Mouse (Mus musculus): Measurements from ENCODE around the gene E430018J23Rik. TPM values are rescaled to one million over a fixed set of nuclear protein-coding genes. Genes with fewer than 3 reads are reported as not detected.
"Not testable (repeated sequence)": the region's sequence is repeated elsewhere in the genome, so short reads cannot be mapped to it uniquely, and the experiment has no call there.

E430018J23Rik gene
- polyA plus RNA-seq, 1 experiment from 2014 or later: 6.3 TPM

DNA sequence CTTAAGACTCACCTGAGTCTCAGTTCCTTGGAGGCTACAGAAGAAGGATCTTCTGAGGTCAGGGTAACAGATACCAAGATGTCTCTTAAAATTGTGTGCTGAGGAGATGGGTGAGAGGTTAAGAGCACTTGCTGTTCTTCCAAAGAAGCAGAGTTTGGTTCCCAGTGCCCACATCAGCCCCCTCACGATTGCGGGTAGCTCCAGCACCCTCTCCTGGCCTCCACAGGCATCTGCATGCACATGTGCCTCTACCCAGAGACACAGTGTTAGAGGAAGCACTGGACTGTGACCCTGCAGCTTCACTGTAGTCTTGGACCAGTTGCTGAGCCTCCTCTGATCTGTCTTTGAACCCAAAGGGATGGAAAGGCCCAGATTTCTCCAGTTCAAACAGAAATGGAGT, 9.6 kb upstream of the E430018J23Rik start:
- 51% methylated on average over 2 of the region's 2 CpGs for WGBS
- Histone ChIP-seq H3K4me2 (no peak overlapping the region), H3K27me3 (replicated peaks) (no peaks in the 10 kb centered on the region), H3K4me1 (0 out of 2 replicates have a peak, but pooled peaks cover 4% of the 10 kb centered on the region), H3K4me3 (no peak overlapping the region), H3K9ac (no peak overlapping the region), H3K9me3 (no peaks in the 10 kb centered on the region), H3K27ac (no peak overlapping the region), H3K36me3 (replicated peaks) (no peaks in the 10 kb centered on the region)
- no peak for ATAC-seq (replicated peaks)

DNA sequence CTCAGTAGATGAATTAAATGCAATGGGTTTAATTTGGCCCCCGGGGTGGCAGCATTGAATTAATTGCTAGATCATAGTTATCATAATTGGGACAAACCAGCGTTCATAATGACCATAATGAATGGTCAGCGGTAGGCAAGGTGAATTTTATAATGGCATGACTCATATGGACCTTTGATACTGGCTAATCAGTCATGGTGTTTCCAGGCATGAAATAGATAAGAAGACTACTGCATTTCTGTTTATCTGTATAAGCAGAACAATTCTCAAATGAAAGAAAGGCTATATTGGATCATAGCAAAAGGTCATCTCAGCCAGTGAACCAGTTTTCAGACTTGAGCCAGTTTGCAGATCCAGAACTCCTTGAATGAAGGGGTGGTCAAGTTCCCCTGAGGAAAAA, 6.9 kb upstream of the E430018J23Rik start:
- no peak for ATAC-seq (replicated peaks)
- H3K4me3 ChIP-seq: no peak overlapping the region
- WGBS: 70% methylated on average over 3 of the region's 3 CpGs
- H3K4me2 ChIP-seq: no peak overlapping the region
- no peak overlapping the region for H3K9ac ChIP-seq
- H3K36me3 ChIP-seq (replicated peaks): no peaks in the 10 kb centered on the region
- H3K27ac ChIP-seq: no peak overlapping the region
- no peaks in the 10 kb centered on the region for H3K9me3 ChIP-seq
- no peaks in the 10 kb centered on the region for H3K4me1 ChIP-seq
- no peaks in the 10 kb centered on the region for H3K27me3 ChIP-seq (replicated peaks)

GRCm38 (mm10) chr7:127393944-127394333, 510 bp upstream of the E430018J23Rik start:
- H3K9ac ChIP-seq: peak overlapping the region; percentile 92
- 29% methylated on average over 7 of the region's 7 CpGs for WGBS
- H3K9me3 ChIP-seq: no peaks in the 10 kb centered on the region
- no peak for ATAC-seq (replicated peaks)
- peak overlapping the region; percentile 84 for H3K4me2 ChIP-seq
- no peaks in the 10 kb centered on the region for H3K27me3 ChIP-seq (replicated peaks)
- H3K36me3 ChIP-seq (replicated peaks): no peaks in the 10 kb centered on the region
- H3K4me3 ChIP-seq: peak overlapping the region; percentile 82
- H3K27ac ChIP-seq: peak overlapping the region; percentile 93
- H3K4me1 ChIP-seq: peaks cover 15% of the 10 kb centered on the region

DNA sequence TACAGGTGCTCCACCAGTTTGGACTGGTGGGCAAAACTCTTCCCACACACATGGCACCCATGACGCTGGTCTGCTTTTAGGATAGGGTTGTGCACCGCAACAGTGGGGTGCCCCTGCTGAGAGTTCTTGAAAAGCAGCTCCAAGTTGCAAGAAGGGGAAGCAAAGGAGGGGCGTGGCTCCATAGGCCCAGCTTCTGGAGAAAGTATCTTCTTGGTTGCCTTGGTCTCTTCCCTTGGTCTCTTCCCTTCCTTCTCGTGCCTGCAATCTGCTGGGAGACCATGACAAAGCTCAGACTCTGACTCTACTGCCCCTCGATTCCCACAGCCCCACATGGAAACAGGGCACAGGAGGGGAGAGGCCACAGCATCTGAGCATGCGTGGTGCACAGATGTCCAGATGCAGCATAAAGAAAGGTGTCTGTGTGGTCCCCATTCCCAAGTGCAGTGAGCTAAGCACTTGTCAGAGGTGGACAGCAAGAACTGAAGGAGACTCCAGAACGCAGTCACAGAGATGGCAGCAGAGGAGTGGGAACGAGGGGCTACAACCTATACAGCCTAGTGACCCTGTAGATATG, 1.1 kb downstream of the E430018J23Rik start:
- Histone ChIP-seq H3K27me3 (replicated peaks) (no peaks in the 10 kb centered on the region), H3K36me3 (replicated peaks) (no peaks in the 10 kb centered on the region), H3K4me3 (peak overlapping the region; percentile 82), H3K9ac (peak overlapping the region; percentile 92), H3K4me2 (peak overlapping the region; percentile 84), H3K27ac (0 out of 2 replicates have a peak overlapping the region, but pooled peaks have one; percentile 21), H3K9me3 (no peaks in the 10 kb centered on the region), H3K4me1 (peaks cover 15% of the 10 kb centered on the region)
- 81% methylated on average over 8 of the region's 8 CpGs for WGBS
- ATAC-seq (replicated peaks): no peak

DNA sequence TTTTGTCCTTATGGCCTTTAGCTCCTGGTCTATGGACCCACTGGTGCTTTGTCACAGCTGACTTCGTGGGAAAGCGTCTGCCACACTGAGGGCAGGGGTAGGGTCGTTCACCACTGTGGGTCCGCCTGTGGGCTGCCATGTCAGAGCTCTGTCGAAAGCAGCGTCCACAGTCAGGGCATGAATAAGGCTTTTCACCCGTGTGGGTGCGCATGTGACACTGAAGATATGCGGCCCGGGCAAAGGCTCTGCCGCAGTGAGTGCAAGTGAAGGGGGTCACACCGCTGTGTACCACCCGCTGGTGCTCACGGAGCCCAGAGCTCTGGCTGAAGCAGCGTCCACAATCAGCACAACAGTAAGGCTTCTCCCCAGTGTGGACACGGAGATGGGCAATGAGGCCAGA, 1.9 kb downstream of the E430018J23Rik start:
- Histone ChIP-seq H3K36me3 (replicated peaks) (no peaks in the 10 kb centered on the region), H3K27ac (no peak overlapping the region), H3K4me2 (no peak overlapping the region), H3K9ac (no peak overlapping the region), H3K9me3 (no peaks in the 10 kb centered on the region), H3K4me3 (no peak overlapping the region), H3K27me3 (replicated peaks) (no peaks in the 10 kb centered on the region), H3K4me1 (peaks cover 15% of the 10 kb centered on the region)
- WGBS: 96% methylated on average over 16 of the region's 16 CpGs
- no peak for ATAC-seq (replicated peaks)

DNA sequence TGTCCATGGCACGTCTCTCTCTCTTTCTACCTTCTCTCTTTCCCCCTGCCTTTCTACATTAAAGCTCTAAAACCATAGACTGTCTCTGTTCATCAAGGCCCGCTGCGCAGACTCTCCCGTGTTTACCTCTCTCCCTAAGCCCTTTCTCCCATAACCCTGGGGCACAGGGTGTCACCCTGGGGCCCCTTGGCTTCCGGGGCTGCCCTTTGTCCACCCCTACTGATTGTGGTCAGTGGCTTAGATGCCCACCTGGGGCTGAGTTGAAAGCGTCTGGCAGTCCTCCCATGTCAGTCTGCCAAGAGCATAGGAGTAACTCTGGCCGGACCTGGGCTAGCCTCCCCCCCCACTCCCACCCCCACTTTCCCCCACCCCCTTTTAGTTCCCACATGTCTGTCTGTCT, 3.1 kb downstream of the E430018J23Rik start:
- WGBS: 74% methylated on average over 7 of the region's 7 CpGs
- no peaks in the 10 kb centered on the region for H3K9me3 ChIP-seq
- no peak overlapping the region for H3K27ac ChIP-seq
- no peak overlapping the region for H3K4me2 ChIP-seq
- no peaks in the 10 kb centered on the region for H3K27me3 ChIP-seq (replicated peaks)
- no peak overlapping the region for H3K4me3 ChIP-seq
- no peak for ATAC-seq (replicated peaks)
- no peak overlapping the region for H3K9ac ChIP-seq
- peaks cover 21% of the 10 kb centered on the region for H3K4me1 ChIP-seq
- H3K36me3 ChIP-seq (replicated peaks): no peaks in the 10 kb centered on the region

GRCm38 (mm10) chr7:127388201-127388600, 5.2 kb downstream of the E430018J23Rik start:
- H3K36me3 ChIP-seq (replicated peaks); ATAC-seq (replicated peaks); H3K27ac ChIP-seq; H3K9ac ChIP-seq; H3K4me3 ChIP-seq; H3K4me2 ChIP-seq; H3K9me3 ChIP-seq; H3K27me3 ChIP-seq (replicated peaks): not testable (repeated sequence)
- peaks cover 15% of the 10 kb centered on the region for H3K4me1 ChIP-seq

DNA sequence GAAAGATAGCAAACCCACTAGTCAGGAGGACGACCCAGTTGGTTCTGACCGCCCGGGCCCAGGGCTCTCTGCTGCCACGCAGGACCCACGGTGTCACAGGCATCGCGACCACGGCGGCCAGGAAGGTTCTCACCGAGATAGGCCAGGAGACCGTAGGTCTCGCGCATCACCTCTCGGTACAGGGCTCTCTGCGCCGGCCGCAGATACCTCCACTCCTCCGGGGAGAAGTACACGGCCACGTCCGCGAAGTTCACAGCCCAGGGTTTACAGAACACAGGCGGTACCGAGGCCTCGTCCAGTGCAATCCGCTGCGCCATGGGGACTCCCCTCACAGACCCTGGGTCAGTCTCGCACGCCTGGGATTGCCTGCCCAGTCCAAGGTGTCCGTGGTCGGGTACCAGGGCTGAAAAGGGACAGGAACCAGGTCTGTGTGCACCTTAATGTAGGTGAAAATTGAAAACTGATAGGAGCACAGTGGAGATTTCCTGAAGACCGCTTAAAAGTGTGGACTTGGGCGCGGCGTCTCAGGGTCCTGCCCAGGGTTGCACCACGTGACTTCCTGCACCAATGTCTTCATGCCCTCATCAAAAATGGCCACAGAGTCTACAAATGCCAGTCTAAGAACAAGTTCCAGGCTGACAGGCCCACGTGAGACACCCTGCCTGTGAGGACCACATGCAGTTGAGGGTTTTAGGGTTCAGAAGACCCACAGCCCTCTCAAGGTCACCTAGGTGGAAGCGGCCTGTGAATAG, 6.6 kb downstream of the E430018J23Rik start, which contains the start of gene 9130019O22Rik:
TSS of gene 9130019O22Rik (minus strand) at position 526 of the 752 bp plus-strand sequence.
- H3K27me3 ChIP-seq (replicated peaks): no peaks in the 10 kb centered on the region
- H3K4me1 ChIP-seq: peaks cover 6% of the 10 kb centered on the region
- peak within 1 kb of the TSS; percentile 67 for H3K4me3 ChIP-seq
- H3K36me3 ChIP-seq (replicated peaks): 0 out of 2 replicates have a peak, but pooled peaks cover 2% of the 10 kb centered on the region
- WGBS: 16% methylated on average over 38 of the region's 38 CpGs
- H3K4me2 ChIP-seq: peak within 1 kb of the TSS; percentile 80
- ATAC-seq (replicated peaks): peak; percentile 88
- peak within 1 kb of the TSS; percentile 65; the same call in 1 of the 2 replicates for H3K27ac ChIP-seq
- H3K9me3 ChIP-seq: no peaks in the 10 kb centered on the region
- peak within 1 kb of the TSS; percentile 74 for H3K9ac ChIP-seq

GRCm38 (mm10) chr7:127385560-127385959, 7.9 kb downstream of the E430018J23Rik start:
- H3K4me2 ChIP-seq; H3K9me3 ChIP-seq; H3K4me1 ChIP-seq; H3K27me3 ChIP-seq (replicated peaks); H3K36me3 ChIP-seq (replicated peaks); H3K9ac ChIP-seq; ATAC-seq (replicated peaks); H3K27ac ChIP-seq; H3K4me3 ChIP-seq: not testable (repeated sequence)
- WGBS: 94% methylated on average over 4 of the region's 4 CpGs

GRCm38 (mm10) chr7:127378310-127378921, 15.0 kb downstream of the E430018J23Rik start:
- no peak overlapping the region for H3K4me3 ChIP-seq
- no peak overlapping the region for H3K4me2 ChIP-seq
- no peaks in the 10 kb centered on the region for H3K36me3 ChIP-seq (replicated peaks)
- H3K4me1 ChIP-seq: peaks cover 6% of the 10 kb centered on the region; the same call in 1 of the 2 replicates
- no peaks in the 10 kb centered on the region for H3K27me3 ChIP-seq (replicated peaks)
- H3K9ac ChIP-seq: no peak overlapping the region
- no peaks in the 10 kb centered on the region for H3K9me3 ChIP-seq
- H3K27ac ChIP-seq: no peak overlapping the region
- no peak for ATAC-seq (replicated peaks)
- WGBS: 80% methylated on average over 6 of the region's 6 CpGs

DNA sequence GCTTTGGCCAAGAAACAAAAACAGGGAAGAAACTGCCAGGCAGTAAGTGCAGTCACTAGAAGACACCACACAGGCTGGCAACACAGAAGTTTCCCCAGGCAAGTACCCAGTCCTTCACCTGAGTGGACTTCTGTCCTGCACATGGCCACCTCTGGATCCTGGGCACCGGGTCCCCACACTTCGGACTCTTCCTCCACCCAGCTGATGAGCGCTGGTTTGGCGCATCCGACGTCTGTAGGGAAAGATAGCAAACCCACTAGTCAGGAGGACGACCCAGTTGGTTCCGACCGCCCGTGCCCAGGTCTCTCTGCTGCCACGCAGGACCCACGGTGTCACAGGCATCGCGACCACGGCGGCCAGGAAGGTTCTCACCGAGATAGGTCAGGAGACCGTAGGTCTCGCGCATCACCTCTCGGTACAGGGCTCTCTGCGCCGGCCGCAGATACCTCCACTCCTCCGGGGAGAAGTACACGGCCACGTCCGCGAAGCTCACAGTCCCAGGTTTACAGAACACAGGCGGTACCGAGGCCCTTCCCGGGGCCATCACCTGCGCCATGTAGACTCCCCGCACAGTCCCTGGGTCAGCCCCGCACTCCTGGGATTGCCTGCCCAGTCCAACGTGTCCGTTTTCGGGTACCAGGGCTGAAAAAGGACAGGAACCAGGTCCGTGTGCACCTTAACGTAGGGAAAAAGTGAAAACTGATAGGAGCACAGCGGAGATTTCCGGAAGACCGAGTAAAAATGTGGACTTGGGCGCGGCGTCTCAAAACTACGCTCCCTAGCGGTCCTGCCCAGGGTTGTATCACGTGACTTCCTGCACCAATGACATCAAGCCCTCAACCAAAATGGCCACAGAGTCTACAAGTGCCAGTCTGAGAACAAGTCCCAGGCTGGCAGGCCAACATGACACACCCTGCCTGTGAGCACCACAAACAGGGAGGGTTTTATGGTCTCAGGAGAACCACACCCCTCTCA, 17.9 kb downstream of the E430018J23Rik start, which contains the start of gene Zfp747:
TSS of gene Zfp747 (minus strand) at position 780 of the 975 bp plus-strand sequence.
- Histone ChIP-seq H3K4me3 (peak within 1 kb of the TSS; percentile 56), H3K9ac (peak within 1 kb of the TSS; percentile 53), H3K4me2 (peak within 1 kb of the TSS; percentile 71), H3K27ac (peak within 1 kb of the TSS; percentile 74)
- not testable (repeated sequence) for H3K27me3 ChIP-seq (replicated peaks); H3K9me3 ChIP-seq; H3K4me1 ChIP-seq; H3K36me3 ChIP-seq (replicated peaks)
- 2% methylated on average over 49 of the region's 49 CpGs for WGBS
- ATAC-seq (replicated peaks): peak; percentile 93
